Mouse (Mus musculus) forebrain, embryonic 10.5 days (tissue): ENCODE data around the gene Xpr1. TPM values are rescaled to one million over a fixed set of nuclear protein-coding genes. Genes with fewer than 3 reads are reported as not detected.
A peak's percentile ranks its signal among the peaks of the same experiment; 100 is the strongest.

Experiments
- DNase-seq: peaks from one replicate; pipeline ENCODE4 v3.0.0-alpha.2; 2017; ENCODE audit warnings: low spot score; ENCODE audit errors: extremely low spot score
- H3K27ac ChIP-seq: fragments of 300-500 bp; sonication (generic); 2 replicates; pipeline ENCODE4 v1.5.1; 2016; ENCODE audit warnings: mild to moderate bottlenecking
- H3K27me3 ChIP-seq: fragments of 300-500 bp; sonication (generic); 2 replicates; pipeline ENCODE4 v1.6.1; 2016; ENCODE audit warnings: mild to moderate bottlenecking; ENCODE audit not compliant: poor library complexity, severe bottlenecking
- H3K36me3 ChIP-seq: fragments of 300-500 bp; sonication (generic); replicated peaks from 2 replicates; pipeline ENCODE4 v1.6.1; 2016; ENCODE audit warnings: mild to moderate bottlenecking, moderate library complexity
- H3K4me1 ChIP-seq: fragments of 300-500 bp; sonication (generic); 2 replicates; pipeline ENCODE4 v1.6.1; 2016
- H3K4me3 ChIP-seq: fragments of 300-500 bp; sonication (generic); 2 replicates; pipeline ENCODE4 v1.5.1; 2016; ENCODE audit warnings: mild to moderate bottlenecking, moderate library complexity
- H3K9me3 ChIP-seq: fragments of 300-500 bp; sonication (generic); 2 replicates; pipeline ENCODE4 v1.6.1; 2016; ENCODE audit warnings: mild to moderate bottlenecking, moderate library complexity
- WGBS: fragments of 180-500 bp; shearing (Covaris S2); methylation state at CpG from one replicate; pipeline ENCODE4 v1.1.7; 2016; 5-methylcytosine and 5-hydroxymethylcytosine counted together
- polyA plus RNA-seq: library from polyadenylated mRNA; unstranded; fragments of >200 nt; fragmentation: Nextera tagmentation; extraction: Ambion mirVana; gene quantifications from 2 replicates; pipeline ENCODE4 v1.2.1, GENCODE M21; 2016

Gene Xpr1
- polyA plus RNA-seq, 1 experiment from 2014 or later: 11.2 TPM

DNA sequence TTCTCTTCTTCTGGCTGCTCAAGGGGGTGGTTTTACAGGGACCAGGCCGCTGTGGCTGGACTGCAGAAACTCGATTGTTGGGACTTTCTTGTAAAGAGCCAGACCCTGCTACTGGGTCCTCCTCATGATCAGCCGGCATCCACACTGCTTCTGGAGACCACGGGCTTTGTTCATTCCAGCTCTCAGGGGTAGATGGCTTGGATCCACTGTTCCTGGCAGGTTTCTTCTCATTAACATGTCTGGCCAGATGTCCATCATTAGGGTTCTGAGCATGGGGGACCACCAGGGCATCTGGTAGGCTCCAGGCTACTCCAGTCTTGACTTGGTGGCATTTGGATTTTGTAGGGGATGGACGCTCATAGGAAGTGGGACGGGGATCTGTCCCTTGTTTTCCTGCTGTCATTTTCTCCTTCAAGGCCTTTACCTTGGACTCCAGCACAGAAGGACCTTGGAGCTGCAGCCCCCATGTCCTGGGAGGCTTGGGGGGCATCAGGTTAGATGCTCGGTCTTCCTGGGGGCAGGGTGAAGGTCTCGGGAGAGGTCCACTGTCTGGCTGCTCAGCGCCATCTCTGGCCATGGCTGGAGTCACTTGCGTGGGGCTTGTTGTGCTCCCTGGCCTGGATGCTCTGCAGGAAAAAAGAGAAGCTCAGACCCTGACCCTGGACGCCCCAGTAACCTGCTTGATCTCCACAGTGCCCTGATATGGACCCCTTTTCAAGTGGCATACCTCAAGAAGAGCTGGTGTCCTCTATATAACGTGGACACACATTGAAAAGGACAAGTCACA lies 175.3 kb downstream of the Xpr1 start:
- DNase-seq: no peak
- peaks cover 23% of the 10 kb centered on the region for H3K36me3 ChIP-seq
- H3K4me3 ChIP-seq: no peak overlapping the region
- WGBS: 76% methylated on average over 12 of the region's 12 CpGs
- H3K27me3 ChIP-seq: peaks cover 57% of the 10 kb centered on the region
- H3K27ac ChIP-seq: no peak overlapping the region
- no peaks in the 10 kb centered on the region for H3K9me3 ChIP-seq
- H3K4me1 ChIP-seq: peaks cover 47% of the 10 kb centered on the region

DNA sequence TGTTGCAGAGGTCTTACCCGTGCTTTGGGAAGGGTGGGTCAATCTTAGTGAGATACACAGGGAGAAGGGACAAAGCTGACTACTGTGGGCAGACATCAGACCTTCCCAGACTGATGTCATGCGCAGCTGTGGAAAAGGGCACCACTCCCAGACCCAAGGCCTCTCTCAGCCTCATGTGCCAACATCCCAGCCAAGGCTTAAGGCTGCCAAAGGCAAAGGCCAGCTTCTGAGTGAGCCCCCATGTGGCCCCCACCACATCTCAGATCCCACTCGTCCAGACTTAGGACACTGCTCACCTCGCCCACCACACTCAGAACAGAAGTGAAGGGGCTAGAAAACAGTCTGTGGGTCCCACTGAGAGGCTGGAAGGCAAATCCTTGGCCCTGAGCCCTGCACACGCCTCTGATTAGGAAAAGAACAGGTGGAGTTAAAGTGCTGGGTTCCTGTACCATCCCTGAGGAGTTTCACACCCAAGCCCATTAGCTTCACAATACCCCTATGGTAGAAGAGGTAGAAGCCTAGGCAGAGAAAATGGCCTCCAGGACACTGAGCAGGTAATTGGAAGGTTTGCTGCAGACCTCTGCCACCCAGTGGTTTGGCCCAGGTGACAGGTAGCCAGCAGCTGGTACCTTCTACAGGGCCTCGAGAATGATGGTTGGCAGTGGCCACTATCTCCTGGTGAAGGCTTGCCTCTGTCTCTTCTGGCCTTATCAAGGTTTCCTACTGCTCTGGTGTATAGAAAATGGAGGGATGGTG lies 177.1 kb downstream of the Xpr1 start:
- no peak for DNase-seq
- no peak overlapping the region for H3K27ac ChIP-seq
- peaks cover 64% of the 10 kb centered on the region for H3K4me1 ChIP-seq

DNA sequence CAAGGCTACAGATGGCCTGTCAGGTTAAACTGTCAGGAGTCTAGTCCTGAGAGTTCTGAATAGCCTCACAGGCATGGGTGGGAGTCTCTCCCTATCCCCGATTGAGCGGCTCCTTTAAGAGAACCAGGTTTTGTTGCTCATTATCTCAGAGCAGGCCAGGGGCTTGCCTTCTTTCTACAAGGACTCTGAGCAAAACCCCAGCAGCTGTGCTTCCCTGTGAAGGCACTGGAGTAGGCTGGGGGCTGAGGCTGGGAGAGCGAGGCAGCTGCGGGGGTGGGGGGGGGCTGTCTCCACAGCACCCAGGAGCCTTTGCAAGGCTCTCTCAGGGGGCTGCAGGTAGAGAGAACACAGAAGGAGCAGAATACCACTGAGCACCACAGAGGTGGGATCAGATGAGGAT lies 178.0 kb downstream of the Xpr1 start:
- Histone ChIP-seq H3K27me3 (peaks cover 30% of the 10 kb centered on the region), H3K36me3 (peaks cover 27% of the 10 kb centered on the region), H3K4me1 (peaks cover 66% of the 10 kb centered on the region), H3K9me3 (no peaks in the 10 kb centered on the region), H3K27ac (peak overlapping the region; percentile 52), H3K4me3 (no peak overlapping the region)
- DNase-seq: no peak
- WGBS: 63% methylated on average over 4 of the region's 4 CpGs

More for the DNA sequence above, 177.1 kb downstream of the Xpr1 start:
- WGBS: 89% methylated on average over 6 of the region's 6 CpGs
- no peak overlapping the region for H3K4me3 ChIP-seq
- H3K9me3 ChIP-seq: no peaks in the 10 kb centered on the region
- H3K36me3 ChIP-seq: peaks cover 27% of the 10 kb centered on the region
- peaks cover 40% of the 10 kb centered on the region for H3K27me3 ChIP-seq

DNA sequence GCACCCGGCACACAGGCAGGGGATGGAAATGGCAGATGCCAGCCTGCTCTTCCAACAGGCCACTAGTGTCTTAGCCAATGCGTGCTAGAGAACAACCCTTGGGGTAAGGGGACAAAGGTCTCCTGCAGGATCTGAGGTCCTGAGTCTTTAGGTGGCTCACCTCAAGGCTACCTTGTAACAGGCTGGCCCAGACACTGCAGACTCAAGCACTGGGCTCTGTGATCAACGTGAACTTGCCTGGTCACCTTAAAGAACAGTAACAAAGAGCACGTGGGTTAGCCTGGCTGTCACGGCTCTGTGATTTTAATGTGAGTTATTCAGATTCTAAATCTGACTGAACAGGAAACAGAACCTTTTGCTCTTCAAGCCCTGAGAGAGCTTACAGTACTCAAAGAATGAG lies 179.1 kb downstream of the Xpr1 start:
- Histone ChIP-seq H3K36me3 (peaks cover 27% of the 10 kb centered on the region), H3K27ac (peak overlapping the region; percentile 31; the same call in 1 of the 2 replicates), H3K4me1 (peaks cover 67% of the 10 kb centered on the region), H3K27me3 (peaks cover 20% of the 10 kb centered on the region), H3K9me3 (no peaks in the 10 kb centered on the region), H3K4me3 (no peak overlapping the region)
- no peak for DNase-seq
- 91% methylated on average over 5 of the region's 5 CpGs for WGBS

DNA sequence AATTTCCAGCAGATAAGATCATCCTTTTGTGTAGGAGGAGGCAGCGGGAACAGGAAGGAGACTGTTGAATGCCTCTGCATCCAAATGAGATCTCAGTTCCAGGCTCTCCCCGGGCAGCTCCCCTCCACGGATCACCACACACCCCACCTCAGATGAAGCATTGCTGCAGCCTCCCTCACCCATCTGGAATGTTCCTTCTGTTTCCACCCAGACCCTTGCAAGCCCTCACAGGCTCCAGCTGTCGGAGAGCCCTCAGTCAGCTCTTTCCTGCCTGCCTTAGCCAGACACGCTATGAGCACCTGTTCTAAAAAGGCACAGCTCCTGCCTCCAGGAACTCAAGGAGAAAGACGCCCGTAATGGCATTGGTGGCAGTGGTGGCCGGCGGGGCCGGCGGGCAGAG lies 179.8 kb downstream of the Xpr1 start:
- Histone ChIP-seq H3K4me3 (no peak overlapping the region), H3K36me3 (peaks cover 27% of the 10 kb centered on the region), H3K9me3 (no peaks in the 10 kb centered on the region), H3K4me1 (peaks cover 74% of the 10 kb centered on the region), H3K27me3 (peaks cover 14% of the 10 kb centered on the region), H3K27ac (peak overlapping the region; percentile 87)
- no peak for DNase-seq
- 89% methylated on average over 11 of the region's 11 CpGs for WGBS

DNA sequence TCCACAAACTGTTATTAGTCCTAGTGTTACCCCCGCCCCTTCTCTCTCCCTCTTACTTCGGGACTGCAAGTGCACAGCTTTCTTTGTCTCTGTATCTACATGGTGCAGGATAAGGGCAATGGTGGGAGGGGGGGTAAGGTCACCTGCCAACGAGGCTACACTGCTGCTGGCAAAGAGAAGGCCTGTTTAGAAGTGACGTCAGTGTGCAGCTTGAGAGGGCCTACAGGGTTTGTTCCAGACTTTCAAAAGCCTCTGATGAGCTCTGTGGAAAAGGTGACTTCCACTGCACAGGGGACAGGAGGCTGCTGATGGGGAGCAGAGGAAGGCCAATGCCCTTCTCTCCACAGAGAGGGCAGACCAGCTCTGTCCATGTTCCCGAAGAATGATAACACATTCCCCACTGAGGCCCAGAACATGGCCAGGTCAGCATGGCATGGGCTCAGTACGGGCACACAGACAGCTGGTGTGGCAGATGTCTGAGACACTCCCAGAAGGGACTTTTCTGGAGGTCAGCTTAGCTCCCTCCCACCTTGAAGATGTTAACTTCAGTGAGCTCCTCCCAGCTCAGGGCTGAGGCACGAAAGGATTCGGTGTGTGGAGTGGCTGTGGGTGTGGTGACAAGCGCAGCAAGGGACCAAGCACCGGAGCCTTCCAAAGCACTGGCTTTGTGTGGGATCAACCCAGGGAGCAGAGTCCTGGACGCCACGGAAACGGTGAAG lies 180.8 kb downstream of the Xpr1 start:
- Histone ChIP-seq H3K4me3 (no peak overlapping the region), H3K36me3 (peaks cover 20% of the 10 kb centered on the region), H3K27me3 (peaks cover 9% of the 10 kb centered on the region; the same call in 1 of the 2 replicates), H3K9me3 (no peaks in the 10 kb centered on the region), H3K27ac (peak overlapping the region; percentile 87), H3K4me1 (peaks cover 84% of the 10 kb centered on the region)
- DNase-seq: no peak
- WGBS: 64% methylated on average over 13 of the region's 13 CpGs

DNA sequence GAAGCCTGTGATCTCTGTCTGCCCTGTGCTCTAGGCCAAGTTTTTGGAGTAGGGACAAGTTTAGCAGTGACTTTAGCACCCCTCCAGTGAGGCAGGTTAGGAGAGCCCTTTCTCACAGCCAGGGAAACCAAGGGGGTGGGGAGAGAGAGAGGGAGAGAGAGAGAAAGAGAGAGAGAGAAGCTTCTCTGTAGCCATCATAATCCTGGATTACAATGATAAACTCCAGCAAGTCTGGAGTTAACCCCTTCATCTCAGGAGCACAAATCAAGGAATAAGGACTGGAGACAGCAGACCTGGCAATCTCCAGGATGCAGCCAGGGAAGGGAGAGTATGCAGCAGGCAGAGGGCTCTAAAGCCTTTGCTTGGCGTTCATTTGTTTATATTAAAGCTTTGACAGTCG lies 181.6 kb downstream of the Xpr1 start:
- no peak for DNase-seq
- Histone ChIP-seq H3K4me3 (no peak overlapping the region), H3K9me3 (no peaks in the 10 kb centered on the region), H3K4me1 (peaks cover 86% of the 10 kb centered on the region), H3K36me3 (peaks cover 11% of the 10 kb centered on the region; the same call in 1 of the 2 replicates), H3K27ac (peak overlapping the region; percentile 87; the same call in 1 of the 2 replicates), H3K27me3 (peaks cover 4% of the 10 kb centered on the region; the same call in 1 of the 2 replicates)
- WGBS: 42% methylated on average over 2 of the region's 2 CpGs

DNA sequence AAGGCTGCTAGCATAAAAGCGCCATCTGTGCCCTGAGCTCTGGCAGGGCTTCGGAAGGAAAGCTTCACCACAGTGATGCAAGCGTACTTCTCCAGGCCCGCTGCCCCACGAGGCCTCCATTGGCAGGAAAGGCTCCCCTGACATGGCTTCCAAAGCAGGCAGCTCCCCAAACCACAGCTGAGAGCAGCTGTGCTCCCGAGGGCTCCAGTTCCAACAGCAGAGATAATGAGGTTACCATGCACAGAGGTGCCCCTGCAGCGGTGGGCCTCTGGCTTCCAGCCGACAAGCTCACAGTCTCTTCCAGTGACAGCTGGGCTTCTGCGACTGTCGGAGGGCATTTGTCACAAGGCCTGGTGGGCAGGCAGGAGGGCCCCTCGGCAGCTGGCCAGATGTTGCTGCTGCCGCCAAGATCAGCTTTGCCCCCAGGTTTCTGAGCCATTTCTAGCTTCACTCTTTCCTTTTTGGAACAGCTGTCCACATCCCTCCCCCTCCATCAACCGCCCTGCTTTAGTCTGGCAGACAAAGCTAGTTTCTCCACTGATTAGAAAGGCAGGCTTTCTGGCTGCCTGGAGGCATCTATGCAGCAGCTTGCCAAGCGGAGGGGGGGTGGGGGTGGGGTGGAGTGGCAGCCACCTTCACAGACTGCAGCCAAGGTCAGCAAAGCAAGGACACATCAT lies 183.1 kb downstream of the Xpr1 start:
- H3K36me3 ChIP-seq: peaks cover 4% of the 10 kb centered on the region; the same call in 1 of the 2 replicates
- H3K27ac ChIP-seq: peak overlapping the region; percentile 87
- peak; percentile 51 for DNase-seq
- H3K4me1 ChIP-seq: peaks cover 92% of the 10 kb centered on the region
- WGBS: 24% methylated on average over 14 of the region's 14 CpGs
- 0 out of 2 replicates have a peak, but pooled peaks cover 4% of the 10 kb centered on the region for H3K27me3 ChIP-seq
- no peaks in the 10 kb centered on the region for H3K9me3 ChIP-seq
- peak overlapping the region; percentile 18; the same call in 1 of the 2 replicates for H3K4me3 ChIP-seq

DNA sequence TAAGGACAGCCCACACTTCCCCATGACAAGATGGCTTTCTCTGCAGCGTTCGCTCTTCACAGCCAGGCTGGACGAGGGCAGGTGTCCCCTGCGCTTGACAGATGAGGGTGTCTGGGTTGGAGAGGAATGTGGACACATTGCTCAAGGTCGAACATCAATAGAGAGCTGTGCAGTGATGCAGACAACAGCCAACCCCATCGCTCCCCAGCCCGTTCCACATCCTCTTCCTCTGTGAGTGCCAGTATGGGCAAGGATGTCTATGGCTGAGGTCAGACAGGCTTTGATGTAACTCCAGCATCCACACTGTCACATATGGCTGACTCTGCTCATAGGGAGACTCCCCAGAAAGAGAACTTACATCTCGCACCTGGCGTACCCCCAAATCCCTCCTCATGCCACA lies 183.8 kb downstream of the Xpr1 start:
- H3K27me3 ChIP-seq: 0 out of 2 replicates have a peak, but pooled peaks cover 4% of the 10 kb centered on the region
- no peak overlapping the region for H3K4me3 ChIP-seq
- 87% methylated on average over 9 of the region's 9 CpGs for WGBS
- DNase-seq: no peak
- no peaks in the 10 kb centered on the region for H3K9me3 ChIP-seq
- H3K4me1 ChIP-seq: peaks cover 96% of the 10 kb centered on the region
- H3K36me3 ChIP-seq: peaks cover 4% of the 10 kb centered on the region; the same call in 1 of the 2 replicates
- H3K27ac ChIP-seq: peak overlapping the region; percentile 87

DNA sequence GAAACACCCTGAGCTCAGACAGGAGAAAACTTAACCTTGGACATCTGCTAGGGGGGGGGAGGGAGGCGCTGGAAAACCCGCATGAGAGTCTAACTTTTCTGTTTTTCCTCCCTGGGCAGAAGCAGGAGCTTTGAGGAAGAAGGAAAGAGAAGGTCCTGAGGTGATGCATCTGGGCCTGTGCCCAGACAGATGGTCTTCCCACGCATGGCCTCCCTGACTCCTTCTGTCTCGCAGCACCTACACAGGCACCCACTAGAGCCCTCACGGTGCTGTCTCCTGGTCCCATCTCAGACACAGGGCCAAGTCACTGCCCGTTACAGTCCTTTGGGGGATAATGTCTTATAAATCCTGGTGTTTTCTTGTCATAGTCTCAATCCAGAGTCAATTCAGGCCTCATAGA lies 184.4 kb downstream of the Xpr1 start:
- Histone ChIP-seq H3K4me1 (peaks cover 100% of the 10 kb centered on the region), H3K36me3 (peaks cover 4% of the 10 kb centered on the region; the same call in 1 of the 2 replicates), H3K9me3 (no peaks in the 10 kb centered on the region), H3K4me3 (no peak overlapping the region), H3K27ac (peak overlapping the region; percentile 87), H3K27me3 (0 out of 2 replicates have a peak, but pooled peaks cover 4% of the 10 kb centered on the region)
- WGBS: 71% methylated on average over 6 of the region's 6 CpGs
- DNase-seq: no peak

DNA sequence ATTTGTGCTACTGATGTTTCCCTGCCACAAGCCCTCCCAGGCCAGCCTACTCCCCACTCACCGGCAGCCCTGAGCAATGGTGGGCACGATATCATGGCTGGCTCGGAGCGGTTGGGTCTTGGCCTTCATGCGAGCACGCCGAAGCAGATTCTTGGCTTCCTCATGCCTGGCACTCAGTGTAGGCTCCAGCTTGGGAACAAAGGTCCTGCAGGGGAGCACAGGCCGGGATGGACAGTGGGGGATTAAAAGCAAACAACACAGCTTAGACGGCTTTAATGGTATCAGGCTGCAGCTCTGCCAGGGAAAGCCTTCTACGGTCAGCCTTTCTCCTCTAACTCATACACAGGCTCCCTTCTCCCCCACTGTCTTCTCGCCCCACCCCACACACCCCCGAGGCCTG lies 184.8 kb downstream of the Xpr1 start:
- Histone ChIP-seq H3K4me3 (no peak overlapping the region), H3K36me3 (peaks cover 4% of the 10 kb centered on the region; the same call in 1 of the 2 replicates), H3K9me3 (no peaks in the 10 kb centered on the region), H3K27me3 (0 out of 2 replicates have a peak, but pooled peaks cover 4% of the 10 kb centered on the region), H3K27ac (peak overlapping the region; percentile 87), H3K4me1 (peaks cover 100% of the 10 kb centered on the region)
- WGBS: 50% methylated on average over 12 of the region's 12 CpGs
- DNase-seq: no peak
